8 mouse cellular contexts compared by ENCODE assay signal in genomic region chr1:38128919-38129436, GRCm38 (mm10). TPM values are rescaled to one million over a fixed set of nuclear protein-coding genes. Genes with fewer than 3 reads are reported as not detected.
DNase-seq lines count a peak whose midpoint lies in the region; ATAC-seq and TF ChIP-seq lines count a peak whose summit lies in the region.

No protein-coding gene starts in this region.

- ATAC-seq in heart, embryonic 15.5 days (replicated peaks; ENCODE audit: insufficient number of reproducible peaks, insufficient read depth, low FRiP score, low read depth) = peak; percentile 37
- ATAC-seq in liver, postnatal 0 days = peak; percentile 30
- ATAC-seq in neural tube, embryonic 15.5 days (ENCODE audit: low FRiP score) = no peak

- WGBS in heart, embryonic 15.5 days = under 1% methylated on average over 46 of the region's 68 CpGs
- under 1% methylated on average over 35 of the region's 68 CpGs for WGBS in liver, postnatal 0 days (ENCODE audit: insufficient replicate concordance)
- under 1% methylated on average over 57 of the region's 68 CpGs for WGBS in neural tube, embryonic 15.5 days

- H3K27ac ChIP-seq in bone marrow macrophage, adult 2 months (ENCODE audit: insufficient read depth, low read depth, low read length) = peak overlapping the region; percentile 64
- peak overlapping the region; percentile 94 for H3K27ac ChIP-seq in heart, embryonic 15.5 days
- peak overlapping the region; percentile 96 for H3K27ac ChIP-seq in liver, postnatal 0 days (ENCODE audit: low read depth)
- peak overlapping the region; percentile 94 for H3K27ac ChIP-seq in neural tube, embryonic 15.5 days (replicated peaks)

- H3K9me3 ChIP-seq in erythroblast, embryonic 14.5 days (ENCODE audit: control insufficient read depth, low read length) = no peaks in the 10 kb centered on the region
- no peaks in the 10 kb centered on the region for H3K9me3 ChIP-seq in heart, embryonic 15.5 days (replicated peaks)
- no peaks in the 10 kb centered on the region for H3K9me3 ChIP-seq in liver, postnatal 0 days (ENCODE audit: low read length)
- no peaks in the 10 kb centered on the region for H3K9me3 ChIP-seq in neural tube, embryonic 15.5 days (replicated peaks)

- peaks cover 11% of the 10 kb centered on the region for H3K4me1 ChIP-seq in bone marrow macrophage, adult 2 months (ENCODE audit: control insufficient read depth, insufficient read depth, low read length)
- peaks cover 54% of the 10 kb centered on the region for H3K4me1 ChIP-seq in erythroblast, embryonic 14.5 days (ENCODE audit: control insufficient read depth)
- H3K4me1 ChIP-seq in heart, embryonic 15.5 days (replicated peaks) = peaks cover 22% of the 10 kb centered on the region
- H3K4me1 ChIP-seq in liver, postnatal 0 days (ENCODE audit: insufficient read depth) = peaks cover 23% of the 10 kb centered on the region
- H3K4me1 ChIP-seq in neural tube, embryonic 15.5 days = peaks cover 31% of the 10 kb centered on the region

- H3K4me3 ChIP-seq in bone marrow macrophage, adult 2 months (ENCODE audit: insufficient read depth, low read length) = peak overlapping the region; percentile 73
- H3K4me3 ChIP-seq in erythroblast, embryonic 14.5 days (replicated peaks) = peak overlapping the region; percentile 94
- H3K4me3 ChIP-seq in heart, embryonic 15.5 days = peak overlapping the region; percentile 89
- H3K4me3 ChIP-seq in liver, postnatal 0 days (ENCODE audit: low read depth, low read length) = peak overlapping the region; percentile 87
- peak overlapping the region; percentile 80 for H3K4me3 ChIP-seq in neural tube, embryonic 15.5 days (replicated peaks)

- H3K4me2 ChIP-seq in heart, embryonic 15.5 days = peak overlapping the region; percentile 92
- peak overlapping the region; percentile 85 for H3K4me2 ChIP-seq in liver, postnatal 0 days (ENCODE audit: low read depth, low read length)
- H3K4me2 ChIP-seq in neural tube, embryonic 15.5 days = peak overlapping the region; percentile 76

- peaks cover 15% of the 10 kb centered on the region for H3K36me3 ChIP-seq in erythroblast, embryonic 14.5 days (ENCODE audit: control insufficient read depth)
- no peaks in the 10 kb centered on the region for H3K36me3 ChIP-seq in heart, embryonic 15.5 days
- no peaks in the 10 kb centered on the region for H3K36me3 ChIP-seq in liver, postnatal 0 days (replicated peaks; ENCODE audit: insufficient read depth, low read length)
- no peaks in the 10 kb centered on the region for H3K36me3 ChIP-seq in neural tube, embryonic 15.5 days

- no peak for TF ChIP-seq EP300 in liver, postnatal 0 days (IDR thresholded peaks at IDR 0.05; ENCODE audit: low read depth)

- no peak for TF ChIP-seq CTCF in bone marrow macrophage, adult 2 months (IDR thresholded peaks at IDR 0.05; ENCODE audit: low read depth, low read length)
- no peak for TF ChIP-seq CTCF in liver, postnatal 0 days (IDR thresholded peaks at IDR 0.05; ENCODE audit: low read depth)

- TF ChIP-seq POLR2A in bone marrow macrophage, adult 2 months (IDR thresholded peaks at IDR 0.05; ENCODE audit: borderline replicate concordance, low read depth, low read length) = no peak

- H3K27me3 ChIP-seq in erythroblast, embryonic 14.5 days (ENCODE audit: control insufficient read depth) = no peaks in the 10 kb centered on the region
- H3K27me3 ChIP-seq in heart, embryonic 15.5 days = no peaks in the 10 kb centered on the region
- H3K27me3 ChIP-seq in liver, postnatal 0 days (ENCODE audit: insufficient read depth, low read length) = no peaks in the 10 kb centered on the region
- no peaks in the 10 kb centered on the region for H3K27me3 ChIP-seq in neural tube, embryonic 15.5 days (replicated peaks)

- DNase-seq in CD4-positive, CD25-positive, alpha-beta regulatory T cell, adult 2 months (ENCODE audit: low read depth, low spot score) = peak; percentile 67
- peak; percentile 63 to 86 for DNase-seq in kidney, postnatal 25 days
- peak; percentile 72 for DNase-seq in liver, postnatal 0 days
- peak; percentile 78 for DNase-seq in testis, postnatal 10 days (ENCODE audit: low spot score)

- H3K9ac ChIP-seq in heart, embryonic 15.5 days = peak overlapping the region; percentile 80
- peak overlapping the region; percentile 89 for H3K9ac ChIP-seq in liver, postnatal 0 days (replicated peaks)
- peak overlapping the region; percentile 85 for H3K9ac ChIP-seq in neural tube, embryonic 15.5 days (replicated peaks)

RNA-seq across cellular contexts. Expression of gene Rev1, which starts 0.6 kb away (rescaled TPM):
- 12.0 and 13.4 TPM in 2 replicates for polyA plus RNA-seq in bone marrow macrophage, adult 2 months (2012; ENCODE audit: insufficient read depth, insufficient read length, missing spikeins)
- 0.21 and 0.33 TPM in 2 replicates for polyA plus RNA-seq in erythroblast, embryonic 14.5 days (2012)
- polyA plus RNA-seq in heart, embryonic 15.5 days (2015; fragmentation: Nextera tagmentation; extraction: Ambion mirVana) = 15.2 and 16.3 TPM in 2 replicates
- polyA plus RNA-seq in liver, postnatal 0 days (2015; fragmentation: Nextera tagmentation; extraction: Ambion mirVana) = 8.1 and 8.8 TPM in 2 replicates
- 30.2 and 35.3 TPM in 2 replicates for polyA plus RNA-seq in neural tube, embryonic 15.5 days (2015; fragmentation: Nextera tagmentation; extraction: Ambion mirVana)
